Mouse (Mus musculus) c-Kit-negative CD71-positive TER-119-positive erythroid progenitor cells, embryonic 14.5 days (primary cell): ENCODE measurements around the gene Hs3st5.

Experiments used
- DNase-seq: peaks from one replicate; pipeline ENCODE4 v3.0.0-alpha.2; 2013; ENCODE audit warnings: low read depth, low spot score

Hs3st5 gene

DNA sequence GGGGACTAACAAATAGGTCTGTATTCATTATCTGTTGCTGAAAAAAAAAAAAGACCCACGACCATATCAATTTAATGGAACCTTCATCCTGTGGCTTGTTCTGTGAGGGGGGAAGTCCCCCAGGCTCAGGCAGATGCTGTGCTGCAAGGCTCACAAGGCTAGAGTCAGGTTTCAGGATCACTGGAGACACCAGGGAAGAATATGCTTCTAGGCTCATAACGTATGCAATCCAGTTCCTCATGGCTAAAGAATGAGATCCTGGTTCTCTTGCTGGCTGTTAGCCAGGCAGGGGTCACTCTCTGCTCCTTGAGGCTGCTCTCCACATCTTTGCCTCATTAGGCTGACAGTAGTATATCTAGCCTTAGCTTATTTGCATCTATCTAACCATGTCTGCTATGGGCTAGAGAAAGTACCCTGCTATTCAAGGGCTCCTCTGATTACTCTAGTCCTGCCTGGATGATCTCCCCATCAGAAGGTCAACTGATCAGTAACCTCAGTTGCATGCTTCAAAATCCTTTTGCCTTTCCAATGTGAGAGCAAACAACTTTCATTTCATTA is 294.4 kb downstream of the Hs3st5 start:
- no peak for DNase-seq

DNA sequence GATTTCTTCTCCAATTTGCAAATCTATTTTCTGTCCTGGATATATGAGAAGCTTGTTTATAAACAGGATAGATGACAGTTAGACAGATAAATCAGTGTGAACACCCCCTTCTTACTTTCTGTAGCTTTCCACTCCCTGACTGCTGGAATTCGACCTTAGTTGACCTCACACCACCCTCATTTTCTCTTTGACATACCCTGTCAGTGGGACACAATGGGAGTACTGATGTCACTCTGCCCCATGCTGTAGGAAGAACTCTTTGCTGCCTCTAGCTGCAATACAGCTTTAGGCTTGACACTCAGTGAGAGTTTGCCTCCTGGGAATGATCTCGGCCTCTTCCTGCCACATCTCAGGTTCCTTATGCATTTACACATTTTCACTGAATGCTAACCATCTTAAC is 297.1 kb downstream of the Hs3st5 start:
- DNase-seq: no peak

DNA sequence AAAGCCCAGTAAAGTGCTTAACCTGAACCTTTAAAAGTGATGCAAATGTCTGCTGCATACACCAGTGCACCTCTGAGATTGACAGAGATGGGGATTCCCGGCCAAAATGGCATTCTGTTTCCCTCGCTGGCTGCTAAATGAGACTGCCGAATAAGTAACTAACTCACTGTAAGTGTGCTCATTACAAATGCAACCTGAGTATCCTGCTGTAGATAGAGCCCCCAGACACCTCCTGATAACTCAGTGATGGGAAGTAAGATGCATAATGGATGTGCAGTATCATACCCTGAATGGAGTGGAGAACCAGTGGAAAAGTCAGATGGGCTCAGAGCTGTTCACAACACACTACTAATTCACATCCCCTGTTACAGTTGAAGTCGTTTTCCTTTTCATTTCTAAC is 298.7 kb downstream of the Hs3st5 start:
- no peak for DNase-seq

DNA sequence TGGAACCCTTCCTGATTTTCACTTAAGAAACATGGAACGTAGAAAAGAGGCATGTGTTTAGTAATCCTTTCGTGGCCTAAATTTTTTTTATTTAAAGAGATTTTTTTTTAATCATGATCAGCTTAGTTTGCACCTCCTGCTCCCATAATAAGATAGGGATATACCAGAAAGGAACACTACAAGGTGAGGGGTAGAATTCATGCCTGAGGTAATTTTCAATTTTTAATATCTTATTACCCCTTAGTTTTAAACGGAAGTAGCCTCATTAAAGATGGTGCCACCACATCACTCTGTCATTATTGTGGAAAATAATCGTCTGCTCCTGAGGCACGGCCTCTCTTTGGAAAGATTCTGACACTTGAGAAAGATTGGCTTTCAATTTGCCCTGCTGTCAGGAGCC is 299.2 kb downstream of the Hs3st5 start:
- DNase-seq: no peak

DNA sequence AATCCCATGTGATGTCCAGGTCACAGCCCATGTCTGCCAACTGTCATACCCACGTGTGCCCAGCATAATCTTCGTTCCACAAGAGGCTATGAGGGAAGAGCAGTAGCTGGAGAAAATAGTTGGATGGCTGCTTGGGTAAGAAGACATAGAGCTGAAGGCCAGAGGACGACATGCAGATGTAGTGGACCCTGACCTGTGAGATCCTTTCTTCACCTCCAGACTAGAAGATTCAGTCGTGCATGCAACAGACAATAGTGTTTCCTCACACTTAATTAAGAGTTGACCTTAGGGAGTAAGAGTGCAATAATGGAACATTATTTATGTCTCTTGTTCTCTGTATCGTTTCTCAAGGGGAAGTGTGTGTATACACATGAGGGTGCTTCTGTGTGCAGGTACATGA is 300.4 kb downstream of the Hs3st5 start:
- no peak for DNase-seq

DNA sequence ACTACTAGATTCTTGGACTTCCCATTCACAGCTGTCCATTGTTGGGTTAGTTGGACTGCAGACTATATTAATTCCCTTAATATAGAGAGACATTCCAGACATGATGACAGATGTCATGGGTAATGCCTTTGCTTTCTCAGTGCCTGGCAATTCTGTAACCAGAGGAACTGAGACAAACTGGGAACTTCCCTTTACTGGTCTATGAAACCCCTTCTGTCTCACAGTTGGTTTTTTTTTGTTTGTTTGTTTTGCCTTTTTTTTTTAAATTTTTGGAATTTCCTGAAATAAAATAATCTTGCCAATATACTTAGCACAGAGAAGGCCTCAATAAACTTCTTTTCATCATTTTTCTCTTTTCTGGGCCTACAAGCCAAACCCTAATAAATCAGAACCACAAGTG is 312.3 kb downstream of the Hs3st5 start:
- no peak for DNase-seq

DNA sequence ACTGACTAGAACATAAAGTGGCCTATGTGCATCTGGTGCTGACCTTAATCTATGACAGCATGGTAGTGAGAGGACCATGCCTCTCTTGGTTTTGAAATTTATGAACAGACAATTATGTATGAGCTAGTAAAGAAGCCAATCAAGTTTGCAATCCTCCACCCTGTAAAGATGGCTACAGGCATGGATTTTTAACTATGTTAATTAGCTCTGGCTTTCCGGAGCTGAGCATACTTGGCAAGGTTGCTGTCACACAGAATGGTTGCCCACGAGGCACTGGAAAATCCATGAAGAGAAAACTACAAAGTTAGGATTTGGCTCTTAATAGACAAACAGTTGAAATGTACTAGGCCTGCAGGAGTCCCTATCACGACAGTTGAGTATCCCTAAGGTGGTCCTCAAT is 322.5 kb downstream of the Hs3st5 start:
- no peak for DNase-seq

DNA sequence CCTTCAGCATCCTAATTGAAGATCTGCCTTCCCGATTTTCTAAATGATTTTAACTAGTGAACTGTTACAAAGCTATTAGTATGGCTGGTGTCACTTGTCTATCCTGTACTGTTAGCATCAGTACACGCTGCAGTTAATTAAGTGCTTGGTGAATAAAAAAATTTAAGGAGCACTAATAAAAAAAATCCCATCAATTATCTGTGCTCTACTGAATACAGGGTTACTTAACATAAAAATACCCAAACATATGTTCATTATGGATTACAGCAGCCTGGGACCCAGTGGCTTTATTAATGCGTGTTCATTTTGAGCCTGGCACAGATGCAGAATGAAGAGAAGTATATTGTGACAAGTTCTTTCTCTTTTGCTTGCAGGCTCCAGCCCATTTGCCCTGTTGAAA is 325.6 kb downstream of the Hs3st5 start:
- no peak for DNase-seq

DNA sequence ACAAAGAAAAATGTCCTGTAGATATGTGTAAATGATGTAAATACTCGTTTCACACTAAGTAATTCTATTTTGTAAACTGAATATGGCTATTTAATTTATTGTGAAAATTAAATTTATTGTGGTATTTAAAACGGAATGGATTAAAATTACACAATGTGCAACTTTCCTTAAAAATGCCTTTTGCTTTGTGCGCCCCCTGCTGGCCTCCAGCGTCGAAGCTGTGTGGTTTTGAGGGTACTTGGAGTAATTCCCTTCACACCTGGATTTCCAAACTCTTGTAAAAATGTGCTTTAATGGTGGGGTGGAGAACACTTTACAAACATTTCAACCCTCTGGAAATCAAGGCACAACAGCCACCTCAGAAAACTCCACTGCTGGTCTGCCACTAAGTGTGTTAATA is 327.6 kb downstream of the Hs3st5 start:
- no peak for DNase-seq

DNA sequence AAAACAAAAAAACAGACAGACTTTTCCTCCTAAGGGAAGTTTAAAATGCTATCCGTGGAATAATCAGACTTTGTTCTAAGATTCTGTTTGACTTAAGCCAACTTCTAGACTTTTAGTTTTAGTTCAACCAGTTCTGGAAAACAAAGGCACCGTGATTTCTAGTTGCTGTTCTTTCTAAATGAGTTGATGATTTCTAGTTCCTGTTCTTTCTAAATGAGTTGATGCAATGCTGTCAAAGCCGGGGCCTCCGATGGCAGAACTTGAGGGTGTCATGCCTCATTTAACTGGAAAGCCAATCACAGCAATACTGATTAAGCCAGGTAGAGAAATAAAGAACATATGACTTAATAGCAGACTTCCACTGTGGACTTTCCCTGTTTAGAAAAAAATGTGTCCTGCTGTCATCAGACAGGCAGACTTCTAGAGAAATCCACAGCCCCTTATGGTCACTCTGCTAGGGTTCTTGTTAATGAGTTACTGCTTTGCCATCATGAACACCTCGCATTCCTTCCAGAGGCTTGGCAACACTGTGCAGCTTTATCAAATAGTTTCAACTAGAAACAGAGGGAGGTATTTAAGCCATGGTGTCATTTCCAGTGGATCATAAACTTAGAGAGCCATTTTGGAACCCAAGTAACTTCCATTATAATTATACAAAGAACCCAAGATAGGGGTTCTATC is 329.4 kb downstream of the Hs3st5 start:
- no peak for DNase-seq

DNA sequence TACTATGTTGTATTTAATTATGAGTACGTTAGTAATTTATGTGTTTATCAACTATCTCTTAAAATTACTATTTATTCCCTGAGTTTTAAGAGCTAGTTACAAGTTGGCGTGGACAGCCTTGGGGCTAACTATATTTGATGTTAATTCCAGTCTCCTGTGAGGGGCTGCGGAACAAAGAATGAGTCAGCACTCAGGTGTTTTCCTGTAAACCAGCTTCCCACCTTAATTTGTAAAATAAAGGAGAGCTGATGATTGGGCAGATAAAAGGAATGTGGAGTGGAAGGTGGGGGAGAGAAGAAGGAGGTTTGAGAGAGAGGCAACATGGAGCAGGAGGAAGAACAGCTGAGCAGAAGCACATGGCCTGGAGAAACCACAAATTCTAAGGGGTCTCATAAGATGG is 343.6 kb downstream of the Hs3st5 start:
- DNase-seq: no peak

DNA sequence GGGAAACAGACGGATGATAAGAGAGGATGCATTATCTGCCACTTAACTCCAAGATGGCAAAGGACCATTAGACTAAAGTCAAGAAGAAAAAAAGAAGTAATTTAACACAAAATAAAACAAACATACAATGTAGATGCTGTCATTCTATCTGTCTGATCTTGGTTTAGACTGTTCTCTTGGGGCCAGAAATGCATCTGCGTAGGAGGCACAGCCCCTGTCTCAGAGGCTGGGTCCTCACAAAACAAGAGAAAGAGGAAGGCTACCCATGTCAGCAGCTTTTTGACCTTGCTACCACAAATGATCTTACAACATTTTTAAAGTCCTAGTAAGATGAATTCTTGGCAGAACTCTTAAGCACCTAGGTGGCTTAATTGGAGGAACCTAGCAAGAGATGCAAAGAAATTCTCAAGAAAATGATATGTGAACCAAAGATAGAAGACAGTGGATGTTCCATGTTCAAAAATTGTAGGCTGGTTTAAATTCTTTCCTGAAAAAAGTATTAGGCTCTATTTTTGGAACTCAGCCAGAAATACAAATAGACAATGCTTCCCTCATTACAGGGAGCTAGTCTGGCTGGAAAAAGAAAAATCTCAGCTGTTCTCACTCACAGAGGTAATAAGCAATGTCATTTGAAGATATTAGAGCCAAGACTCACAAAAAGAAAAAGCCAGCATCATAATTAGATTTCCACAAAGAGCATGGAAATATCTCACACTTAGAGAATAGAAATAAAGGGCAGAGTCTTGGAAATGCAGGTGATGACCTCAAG is 355.7 kb downstream of the Hs3st5 start:
- DNase-seq: no peak
